Mouse (Mus musculus): ENCODE data around the gene Ccdc136.

DNA sequence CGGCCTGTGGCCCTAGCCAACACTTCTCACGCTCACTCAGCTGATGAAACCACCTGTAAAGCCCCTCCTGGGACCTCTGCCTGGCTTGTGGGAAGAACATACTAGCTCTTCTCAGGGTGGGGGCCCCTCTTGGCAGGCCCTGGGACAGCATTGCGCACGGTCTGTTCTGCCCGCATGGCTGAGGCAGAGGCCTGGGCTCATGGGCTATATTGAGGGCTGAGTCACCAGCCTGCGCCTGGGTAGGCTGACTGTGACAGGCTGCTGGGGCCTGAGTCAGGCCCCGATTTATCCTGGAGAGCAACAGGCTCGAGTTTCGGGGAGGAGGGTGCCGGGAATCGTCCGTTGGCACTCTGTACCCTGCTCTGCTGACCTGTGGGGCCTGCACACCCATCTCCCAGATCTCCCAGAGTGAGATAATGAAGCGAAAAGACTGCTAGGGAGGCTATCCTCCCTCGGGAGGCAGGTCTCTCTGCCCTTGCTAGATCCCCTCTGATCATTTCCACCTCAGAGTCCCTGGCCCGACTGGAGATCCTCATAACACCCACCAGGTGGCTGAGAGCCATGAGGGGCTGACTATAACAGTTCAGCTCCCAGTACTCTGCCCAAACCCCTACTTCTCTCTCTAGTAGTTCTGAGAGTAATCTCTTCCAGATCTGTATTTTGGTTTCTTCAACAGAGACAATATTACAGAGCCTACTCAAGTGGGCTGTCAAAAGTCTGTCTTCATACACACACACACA, 34.7 kb downstream of the Ccdc136 start:
- TF ChIP-seq GATA1 (IDR thresholded peaks at IDR 0.05; ENCODE audit: low read length) (no peak), TAL1 (IDR thresholded peaks at IDR 0.05; ENCODE audit: low read length) (no peak)

Data from erythroblast, embryonic 14.5 days (primary cell).